Mouse (Mus musculus): ENCODE results near the gene Tbcd. TPM values are rescaled to one million over a fixed set of nuclear protein-coding genes. Genes with fewer than 3 reads are reported as not detected.
"Not testable (repeated sequence)": the region's sequence is repeated elsewhere in the genome, so short reads cannot be mapped to it uniquely, and the experiment has no call there.

The Tbcd gene
- polyA plus RNA-seq, 1 experiment from 2014 or later, result 22.2 TPM

DNA sequence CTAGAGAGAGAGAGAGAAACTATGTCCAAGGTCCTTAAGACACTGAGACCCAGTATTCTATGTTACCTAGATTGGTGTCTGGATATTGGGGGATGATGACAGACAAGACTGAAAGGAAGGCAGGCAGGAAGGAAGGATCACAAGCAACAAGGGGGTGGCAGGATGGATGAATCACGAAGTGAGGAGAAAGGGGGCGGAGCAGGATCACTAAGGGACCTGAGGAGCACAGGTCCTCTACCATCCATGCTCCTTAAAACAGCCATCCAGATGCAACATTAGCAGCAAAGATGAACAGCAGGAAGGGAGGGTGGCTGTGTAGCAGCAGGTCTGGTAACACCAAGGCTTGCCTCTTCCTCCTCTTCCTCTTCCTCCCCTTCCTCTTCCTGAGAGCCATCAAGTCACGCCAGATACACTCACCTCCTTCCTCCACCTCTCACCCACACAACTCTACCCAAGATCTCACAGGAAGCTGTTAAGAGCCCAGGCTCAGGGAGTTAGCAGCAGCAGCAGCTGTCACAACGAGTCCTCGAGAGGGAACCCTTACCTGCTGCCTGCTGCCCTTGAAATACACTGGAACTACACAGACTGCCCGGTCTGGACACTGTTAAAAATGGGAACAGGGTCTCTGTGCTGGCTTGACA, 203.5 kb downstream of the Tbcd start:
- 37% methylated on average over 6 of the region's 6 CpGs for WGBS (ENCODE audit: insufficient replicate concordance)
- DNase-seq, result no peak
- Histone ChIP-seq H3K4me3 (replicated peaks) (no peak overlapping the region), H3K9me3 (replicated peaks) (no peaks in the 10 kb centered on the region), H3K27ac (no peak overlapping the region), H3K4me2 (no peak overlapping the region), H3K36me3 (no peaks in the 10 kb centered on the region), H3K9ac (no peak overlapping the region), H3K4me1 (replicated peaks) (peaks cover 11% of the 10 kb centered on the region; the same call in 1 of the 2 replicates), H3K27me3 (no peaks in the 10 kb centered on the region)
- no peak for ATAC-seq (ENCODE audit: low read depth)

DNA sequence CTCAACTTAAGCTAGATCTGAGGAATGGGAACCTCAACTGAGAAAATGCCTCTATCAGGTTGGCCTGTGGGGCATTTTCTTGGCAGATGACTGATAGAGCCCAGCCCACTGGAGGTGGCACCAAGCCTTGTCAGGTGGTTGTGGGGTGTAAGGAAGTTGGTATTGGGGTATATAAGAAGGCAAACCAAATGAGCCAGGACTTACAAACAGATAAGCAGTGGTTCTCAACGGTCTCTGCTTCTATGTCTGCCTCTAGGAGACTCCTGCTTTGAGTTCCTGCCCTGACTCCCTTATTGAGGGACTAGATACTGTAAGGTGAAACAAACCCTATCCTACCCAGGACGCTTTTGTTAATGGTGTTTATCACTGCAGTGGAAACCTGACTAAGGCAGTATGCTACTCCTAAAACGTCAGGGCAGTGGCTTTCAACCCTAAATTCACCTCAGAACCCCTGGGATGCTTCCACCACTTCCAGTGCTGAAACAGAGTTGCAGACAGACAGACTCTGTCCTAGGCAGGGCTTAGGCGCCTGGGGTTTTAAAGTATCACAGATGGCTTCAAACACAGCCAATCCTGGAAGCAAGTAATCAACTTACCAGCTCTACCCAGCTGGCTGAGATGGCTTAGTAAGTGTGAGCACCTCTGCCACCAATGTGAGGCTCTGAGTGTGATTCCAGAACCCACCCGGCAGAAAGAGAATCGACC, 204.2 kb downstream of the Tbcd start:
- no peak for DNase-seq
- no peak overlapping the region for H3K27ac ChIP-seq
- 56% methylated on average over 6 of the region's 6 CpGs for WGBS (ENCODE audit: insufficient replicate concordance)
- no peak for ATAC-seq (ENCODE audit: low read depth)
- H3K4me2 ChIP-seq, result no peak overlapping the region
- H3K4me3 ChIP-seq (replicated peaks), result no peak overlapping the region
- no peaks in the 10 kb centered on the region for H3K36me3 ChIP-seq
- H3K9me3 ChIP-seq (replicated peaks), result no peaks in the 10 kb centered on the region
- peaks cover 11% of the 10 kb centered on the region; the same call in 1 of the 2 replicates for H3K4me1 ChIP-seq (replicated peaks)
- H3K27me3 ChIP-seq, result no peaks in the 10 kb centered on the region
- H3K9ac ChIP-seq, result no peak overlapping the region

DNA sequence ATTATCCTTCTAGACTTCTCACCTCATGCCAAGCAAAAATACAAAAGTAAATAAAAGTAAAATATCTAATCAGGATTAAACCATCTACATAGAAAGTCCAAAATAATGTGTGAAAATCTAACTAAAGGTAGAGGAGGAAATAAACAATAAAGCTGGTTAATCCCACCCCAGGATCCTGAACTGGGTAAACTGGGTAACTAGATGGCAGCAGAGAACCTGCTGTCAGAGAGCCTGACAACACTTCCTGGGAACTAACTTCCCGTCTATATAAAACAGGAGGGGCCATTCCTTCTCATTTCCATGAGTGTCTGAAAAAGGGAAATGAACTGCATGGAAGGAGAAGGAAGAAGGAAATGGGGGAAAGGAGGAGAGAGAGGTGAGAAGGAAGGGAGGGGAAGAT, 206.4 kb downstream of the Tbcd start:
- 42% methylated on average over 1 of the region's 1 CpGs for WGBS (ENCODE audit: insufficient replicate concordance)
- no peaks in the 10 kb centered on the region for H3K27me3 ChIP-seq
- peaks cover 11% of the 10 kb centered on the region; the same call in 1 of the 2 replicates for H3K4me1 ChIP-seq (replicated peaks)
- ATAC-seq (ENCODE audit: low read depth) (no peak), DNase-seq (no peak)
- no peak overlapping the region for H3K4me3 ChIP-seq (replicated peaks)
- H3K9ac ChIP-seq, result no peak overlapping the region
- no peaks in the 10 kb centered on the region for H3K9me3 ChIP-seq (replicated peaks)
- no peak overlapping the region for H3K4me2 ChIP-seq
- no peaks in the 10 kb centered on the region for H3K36me3 ChIP-seq
- no peak overlapping the region for H3K27ac ChIP-seq

DNA sequence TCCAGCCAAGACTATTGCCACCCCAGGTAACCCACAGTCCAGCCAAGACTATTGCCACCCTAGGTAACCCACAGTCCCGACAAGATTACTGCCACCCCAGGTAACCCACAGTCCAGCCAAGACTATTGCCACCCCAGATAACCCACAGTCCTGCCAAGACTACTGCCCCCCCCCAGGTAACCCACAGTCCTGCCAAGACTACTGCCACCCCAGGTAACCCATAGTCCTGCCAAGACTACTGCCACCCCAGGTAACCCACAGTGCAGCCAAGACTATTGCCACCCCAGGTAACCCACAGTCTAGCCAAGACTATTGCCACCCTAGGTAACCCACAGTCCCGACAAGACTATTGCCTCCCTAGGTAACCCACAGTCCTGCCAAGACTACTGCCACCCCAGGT, 208.9 kb downstream of the Tbcd start:
- not testable (repeated sequence) for H3K27me3 ChIP-seq; ATAC-seq (ENCODE audit: low read depth); H3K9me3 ChIP-seq (replicated peaks); H3K4me2 ChIP-seq; H3K36me3 ChIP-seq; H3K4me3 ChIP-seq (replicated peaks); H3K4me1 ChIP-seq (replicated peaks); H3K9ac ChIP-seq; H3K27ac ChIP-seq; DNase-seq
- WGBS (ENCODE audit: insufficient replicate concordance), result 56% methylated on average over 2 of the region's 2 CpGs

DNA sequence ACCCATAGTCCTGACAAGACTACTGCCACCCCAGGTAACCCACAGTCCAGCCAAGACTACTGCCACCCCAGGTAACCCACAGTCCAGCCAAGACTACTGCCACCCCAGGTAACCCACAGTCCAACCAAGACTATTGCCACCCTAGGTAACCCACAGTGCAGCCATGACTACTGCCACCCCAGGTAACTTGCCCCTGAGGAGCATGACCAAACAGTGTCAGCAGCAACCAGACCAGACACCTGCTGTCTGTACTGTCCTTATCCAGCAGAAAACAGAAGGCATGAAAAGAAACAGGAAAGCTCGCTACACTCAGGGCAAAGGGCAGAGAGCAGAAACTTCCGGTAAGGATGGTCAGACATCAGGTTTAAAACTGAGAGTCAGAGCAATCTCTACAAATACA, 209.4 kb downstream of the Tbcd start:
- 73% methylated on average over 2 of the region's 2 CpGs for WGBS (ENCODE audit: insufficient replicate concordance)
- Histone ChIP-seq H3K4me3 (replicated peaks) (no peak overlapping the region), H3K9ac (no peak overlapping the region), H3K4me1 (replicated peaks) (0 out of 2 replicates have a peak, but pooled peaks cover 1% of the 10 kb centered on the region), H3K9me3 (replicated peaks) (no peaks in the 10 kb centered on the region), H3K27ac (no peak overlapping the region), H3K27me3 (no peaks in the 10 kb centered on the region), H3K36me3 (no peaks in the 10 kb centered on the region), H3K4me2 (no peak overlapping the region)
- DNase-seq (no peak), ATAC-seq (ENCODE audit: low read depth) (no peak)

Other genes starting within 250 kb of the Tbcd start
- gene Hexdc, start 247.5 kb upstream of the Tbcd start, polyA plus RNA-seq (2015; fragmentation: Nextera tagmentation; extraction: Ambion mirVana), result 2.2 and 2.4 TPM in 2 replicates
- 14.7 and 14.9 TPM in 2 replicates for gene Ogfod3, start 247.2 kb upstream of the Tbcd start, polyA plus RNA-seq (2015; fragmentation: Nextera tagmentation; extraction: Ambion mirVana)
- gene Cybc1, start 222.6 kb upstream of the Tbcd start, polyA plus RNA-seq (2015; fragmentation: Nextera tagmentation; extraction: Ambion mirVana), result 20.0 and 21.0 TPM in 2 replicates
- gene Narf, start 214.7 kb upstream of the Tbcd start, polyA plus RNA-seq (2015; fragmentation: Nextera tagmentation; extraction: Ambion mirVana), result 101 and 117 TPM in 2 replicates
- gene Foxk2, start 192.0 kb upstream of the Tbcd start, polyA plus RNA-seq (2015; fragmentation: Nextera tagmentation; extraction: Ambion mirVana), result 3.4 and 3.9 TPM in 2 replicates
- 21.8 and 23.2 TPM in 2 replicates for gene Wdr45b, start 97.5 kb upstream of the Tbcd start, polyA plus RNA-seq (2015; fragmentation: Nextera tagmentation; extraction: Ambion mirVana)
- 0.82 and 0.88 TPM in 2 replicates for gene Rab40b, start 63.7 kb upstream of the Tbcd start, polyA plus RNA-seq (2015; fragmentation: Nextera tagmentation; extraction: Ambion mirVana)
- 27.6 and 31.4 TPM in 2 replicates for gene Fn3krp, start 30.5 kb upstream of the Tbcd start, polyA plus RNA-seq (2015; fragmentation: Nextera tagmentation; extraction: Ambion mirVana)
- gene Fn3k, start 17.0 kb upstream of the Tbcd start, polyA plus RNA-seq (2015; fragmentation: Nextera tagmentation; extraction: Ambion mirVana), result 40.6 and 42.7 TPM in 2 replicates
- gene Zfp750, start 67.4 kb downstream of the Tbcd start, polyA plus RNA-seq (2015; fragmentation: Nextera tagmentation; extraction: Ambion mirVana), result 0.22 and 0.30 TPM in 2 replicates
- 1.9 and 2.1 TPM in 2 replicates for gene B3gntl1, start 221.2 kb downstream of the Tbcd start, polyA plus RNA-seq (2015; fragmentation: Nextera tagmentation; extraction: Ambion mirVana)
- gene Metrnl, start 249.6 kb downstream of the Tbcd start, polyA plus RNA-seq (2015; fragmentation: Nextera tagmentation; extraction: Ambion mirVana), result 3.5 and 3.7 TPM in 2 replicates